Mouse (Mus musculus): ENCODE data around the gene Crip3.
A peak's percentile ranks its signal among the peaks of the same experiment; 100 is the strongest.

Crip3 gene

GRCm38 (mm10) chr17:46428761-46429414 lies at the start of gene Crip3:
TSS of gene Crip3 (plus strand) at chr17:46428926.
- DNase-seq = no peak

- DNase-seq = peak; percentile 98
These were observed 45.2 kb upstream of the Crip3 start, which contains the start of gene Zfp318 for GRCm38 (mm10) chr17:46383294-46384060. TSS of gene Zfp318 (plus strand) at chr17:46383731.

GRCm38 (mm10) chr17:46384061-46384801 lies 44.5 kb upstream of the Crip3 start:
- peak; percentile 42 for DNase-seq

GRCm38 (mm10) chr17:46388200-46388599 lies 40.5 kb upstream of the Crip3 start:
- no peak for DNase-seq

GRCm38 (mm10) chr17:46393012-46393411 lies 35.7 kb upstream of the Crip3 start:
- peak; percentile 61 for DNase-seq

GRCm38 (mm10) chr17:46394631-46395030 lies 34.1 kb upstream of the Crip3 start:
- DNase-seq = no peak

GRCm38 (mm10) chr17:46408478-46408877 lies 20.2 kb upstream of the Crip3 start:
- no peak for DNase-seq

GRCm38 (mm10) chr17:46418628-46419027 lies 10.1 kb upstream of the Crip3 start:
- DNase-seq = no peak

- no peak for DNase-seq
These were observed 9.0 kb upstream of the Crip3 start for GRCm38 (mm10) chr17:46419717-46420116.

GRCm38 (mm10) chr17:46426496-46426895 lies 2.2 kb upstream of the Crip3 start:
- no peak for DNase-seq

GRCm38 (mm10) chr17:46433627-46434026 lies 4.9 kb downstream of the Crip3 start:
- peak; percentile 65 for DNase-seq

GRCm38 (mm10) chr17:46436672-46437366 lies 8.1 kb downstream of the Crip3 start:
- DNase-seq = peak; percentile 55

GRCm38 (mm10) chr17:46438298-46438873 lies 9.7 kb downstream of the Crip3 start, which contains the start of gene Slc22a7:
TSS of gene Slc22a7 (minus strand) at chr17:46438457.
- peak; percentile 83 for DNase-seq

GRCm38 (mm10) chr17:46439176-46439575 lies 10.4 kb downstream of the Crip3 start:
- no peak for DNase-seq

GRCm38 (mm10) chr17:46444839-46445579 lies 16.3 kb downstream of the Crip3 start:
- DNase-seq = no peak

GRCm38 (mm10) chr17:46446264-46446663 lies 17.5 kb downstream of the Crip3 start:
- no peak for DNase-seq

- DNase-seq = peak; percentile 82
These were observed 24.0 kb downstream of the Crip3 start for GRCm38 (mm10) chr17:46452683-46453082.

- DNase-seq = peak; percentile 31
These were observed 24.7 kb downstream of the Crip3 start for GRCm38 (mm10) chr17:46453302-46453948.

GRCm38 (mm10) chr17:46453970-46454411 lies 25.3 kb downstream of the Crip3 start:
- DNase-seq = no peak

- DNase-seq = no peak
These were observed 25.8 kb downstream of the Crip3 start for GRCm38 (mm10) chr17:46454539-46454938.

- DNase-seq = peak; percentile 51
These were observed 26.5 kb downstream of the Crip3 start for GRCm38 (mm10) chr17:46455110-46455691.
